Mouse (Mus musculus) limb, embryonic 14.5 days (tissue): Measurements from ENCODE around the gene Ryr1. TPM values are rescaled to one million over a fixed set of nuclear protein-coding genes. Genes with fewer than 3 reads are reported as not detected.

Experiments used
- ATAC-seq: fragments of 200-750 bp; cut with Nextera tagmentation; 2 replicates; pipeline ENCODE4 v1.8.0; 2017; ENCODE audit warnings: low read depth, moderate number of reproducible peaks, moderate TSS enrichment; ENCODE audit not compliant: low FRiP score
- DNase-seq: peaks from one replicate; pipeline ENCODE4 v3.0.0-alpha.2; 2015; ENCODE audit warnings: low spot score
- H3K27ac ChIP-seq: fragments of 300-500 bp; sonication (generic); replicated peaks from 2 replicates; pipeline ENCODE4 v1.5.1; 2014; ENCODE audit warnings: low read depth, mild to moderate bottlenecking, low read length, moderate library complexity, mixed read lengths
- H3K27me3 ChIP-seq: fragments of 300-500 bp; sonication (generic); 2 replicates; pipeline ENCODE4 v1.6.1; 2014; ENCODE audit warnings: low read length, mixed read lengths; ENCODE audit not compliant: control insufficient read depth, insufficient read depth
- H3K36me3 ChIP-seq: fragments of 300-500 bp; sonication (generic); 2 replicates; pipeline ENCODE4 v1.6.1; 2014; ENCODE audit warnings: mild to moderate bottlenecking, low read length, moderate library complexity, mixed read lengths; ENCODE audit not compliant: control insufficient read depth, insufficient read depth
- H3K4me1 ChIP-seq: fragments of 300-500 bp; sonication (generic); 2 replicates; pipeline ENCODE4 v1.6.1; 2014; ENCODE audit warnings: antibody characterized with exemption, low read length, mixed read lengths; ENCODE audit not compliant: control insufficient read depth, insufficient read depth
- H3K4me2 ChIP-seq: fragments of 300-500 bp; sonication (generic); replicated peaks from 2 replicates; pipeline ENCODE4 v1.6.1; 2014; ENCODE audit warnings: low read depth, mild to moderate bottlenecking, low read length, moderate library complexity; ENCODE audit not compliant: severe bottlenecking
- H3K4me3 ChIP-seq: fragments of 300-500 bp; sonication (generic); replicated peaks from 2 replicates; pipeline ENCODE4 v1.5.1; 2014; ENCODE audit warnings: low read length
- H3K9ac ChIP-seq: fragments of 300-500 bp; sonication (generic); 2 replicates; pipeline ENCODE4 v1.6.1; 2014; ENCODE audit warnings: mild to moderate bottlenecking, low read depth, low read length, moderate library complexity; ENCODE audit not compliant: severe bottlenecking
- H3K9me3 ChIP-seq: fragments of 300-500 bp; sonication (generic); 2 replicates; pipeline ENCODE4 v1.6.1; 2016; ENCODE audit warnings: low read length; ENCODE audit not compliant: control insufficient read depth
- POLR2A ChIP-seq: fragments of 200-500 bp; IDR thresholded peaks from 2 replicates; pipeline ENCODE4 v1.8.0; 2012; ENCODE audit warnings: inconsistent platforms, mild to moderate bottlenecking, moderate library complexity, borderline replicate concordance; ENCODE audit not compliant: insufficient read depth, insufficient read length; ENCODE audit errors: extremely low read depth
- WGBS: fragments of 180-500 bp; shearing (Covaris S2); extraction: QIAGEN DNeasy Blood & Tissue Kit; methylation state at CpG from one replicate; pipeline ENCODE4 v1.1.7; 2014; 5-methylcytosine and 5-hydroxymethylcytosine counted together
- polyA plus RNA-seq, 2 experiments: library from polyadenylated mRNA; depleted of rRNA in 1 of 2; stranded (reverse) in 1 of 2; unstranded in 1 of 2; fragments of >200 nt; fragmentation: Nextera tagmentation in 1 of 2; extraction: Ambion mirVana in 1 of 2; gene quantifications; 2 replicates each; pipeline versions ENCODE4 v1.2.1 to v1.2.3; 2012 to 2014

Ryr1 gene
- polyA plus RNA-seq, 2 experiments = 7.7 to 26.5 TPM

GRCm38 (mm10) chr7:29169231-29170065 lies 44.5 kb upstream of the Ryr1 start:
- no peak for TF ChIP-seq POLR2A
- Histone ChIP-seq H3K4me2 (peak overlapping the region; percentile 86), H3K27ac (0 out of 2 replicates have a peak overlapping the region, but pooled peaks have one; percentile 43), H3K4me3 (peak overlapping the region; percentile 66), H3K27me3 (peaks cover 34% of the 10 kb centered on the region), H3K9ac (peak overlapping the region; percentile 62), H3K4me1 (peaks cover 20% of the 10 kb centered on the region), H3K36me3 (peaks cover 24% of the 10 kb centered on the region), H3K9me3 (no peaks in the 10 kb centered on the region)
- ATAC-seq (peak; percentile 89), DNase-seq (peak; percentile 88)
- under 1% methylated on average over 30 of the region's 39 CpGs for WGBS

- H3K4me2 ChIP-seq = peak overlapping the region; percentile 86
- H3K4me1 ChIP-seq = peaks cover 20% of the 10 kb centered on the region
- no peak for DNase-seq
- H3K9ac ChIP-seq = peak overlapping the region; percentile 62
- peaks cover 18% of the 10 kb centered on the region for H3K36me3 ChIP-seq
- 0 out of 2 replicates have a peak overlapping the region, but pooled peaks have one; percentile 43 for H3K27ac ChIP-seq
- peaks cover 32% of the 10 kb centered on the region for H3K27me3 ChIP-seq
- no peak for ATAC-seq
- H3K9me3 ChIP-seq = no peaks in the 10 kb centered on the region
- 0% methylated on average over 10 of the region's 14 CpGs for WGBS
- H3K4me3 ChIP-seq = peak overlapping the region; percentile 66
- no peak for TF ChIP-seq POLR2A
These were observed 43.8 kb upstream of the Ryr1 start for GRCm38 (mm10) chr7:29168791-29169230.

GRCm38 (mm10) chr7:29168121-29168695 lies 43.2 kb upstream of the Ryr1 start:
- 0 out of 2 replicates have a peak, but pooled peaks cover 12% of the 10 kb centered on the region for H3K36me3 ChIP-seq
- TF ChIP-seq POLR2A = no peak
- DNase-seq (no peak), ATAC-seq (no peak)
- no peaks in the 10 kb centered on the region for H3K9me3 ChIP-seq
- H3K4me2 ChIP-seq = peak overlapping the region; percentile 86
- peak overlapping the region; percentile 66 for H3K4me3 ChIP-seq
- no peak overlapping the region for H3K27ac ChIP-seq
- peak overlapping the region; percentile 62 for H3K9ac ChIP-seq
- H3K4me1 ChIP-seq = peaks cover 21% of the 10 kb centered on the region
- H3K27me3 ChIP-seq = peaks cover 26% of the 10 kb centered on the region
- 7% methylated on average over 10 of the region's 10 CpGs for WGBS

GRCm38 (mm10) chr7:29167656-29168055 lies 42.7 kb upstream of the Ryr1 start:
- DNase-seq (no peak), ATAC-seq (no peak)
- H3K4me2 ChIP-seq = no peak overlapping the region; the same call in 1 of the 2 replicates
- no peak overlapping the region for H3K9ac ChIP-seq
- 15% methylated on average over 17 of the region's 19 CpGs for WGBS
- no peaks in the 10 kb centered on the region for H3K9me3 ChIP-seq
- no peak for TF ChIP-seq POLR2A
- H3K27ac ChIP-seq = no peak overlapping the region
- 0 out of 2 replicates have a peak, but pooled peaks cover 10% of the 10 kb centered on the region for H3K36me3 ChIP-seq
- H3K4me3 ChIP-seq = 0 out of 2 replicates have a peak overlapping the region, but pooled peaks have one; percentile 66
- peaks cover 23% of the 10 kb centered on the region for H3K4me1 ChIP-seq
- H3K27me3 ChIP-seq = peaks cover 21% of the 10 kb centered on the region

- ATAC-seq = no peak
- no peak overlapping the region for H3K4me2 ChIP-seq
These were observed 38.0 kb upstream of the Ryr1 start for GRCm38 (mm10) chr7:29162750-29163525.

More at GRCm38 (mm10) chr7:29162750-29163525, 38.0 kb upstream of the Ryr1 start:
- TF ChIP-seq POLR2A = no peak
- no peak for DNase-seq
- 16% methylated on average over 9 of the region's 9 CpGs for WGBS
- H3K27me3 ChIP-seq = peaks cover 18% of the 10 kb centered on the region
- H3K4me1 ChIP-seq = peaks cover 7% of the 10 kb centered on the region; the same call in 1 of the 2 replicates
- H3K4me3 ChIP-seq = no peak overlapping the region
- H3K27ac ChIP-seq = no peak overlapping the region
- peaks cover 23% of the 10 kb centered on the region for H3K36me3 ChIP-seq
- H3K9ac ChIP-seq = no peak overlapping the region
- H3K9me3 ChIP-seq = no peaks in the 10 kb centered on the region
